Mouse (Mus musculus): ENCODE results near the gene 1700109H08Rik. TPM values are rescaled to one million over a fixed set of nuclear protein-coding genes. Genes with fewer than 3 reads are reported as not detected.
"Not testable (repeated sequence)": the region's sequence is repeated elsewhere in the genome, so short reads cannot be mapped to it uniquely, and the experiment has no call there.

Gene 1700109H08Rik
- polyA plus RNA-seq (2017; shearing (Covaris generic)) = 10 to 100 TPM; 10.3 to 11.7 TPM

DNA sequence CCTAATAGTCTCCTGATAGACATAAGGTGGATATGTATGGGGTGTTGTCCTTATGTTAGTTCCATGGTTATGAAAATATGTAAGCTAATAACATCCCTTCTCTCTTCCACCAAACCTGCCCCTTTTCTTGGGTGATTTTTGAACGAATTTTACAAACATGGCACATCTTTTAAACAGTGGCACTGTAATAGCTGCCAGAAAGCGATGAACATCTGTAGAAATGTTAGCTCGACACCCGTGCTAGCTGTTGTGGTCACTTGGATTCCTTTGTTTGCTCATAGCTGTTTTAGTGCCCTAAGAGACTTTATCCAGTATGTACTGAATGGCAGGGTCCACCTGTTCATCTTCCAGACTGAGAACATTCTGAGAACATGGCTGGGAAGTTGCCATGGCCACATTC, at the start of gene 1700109H08Rik:
Gene 1700109H08Rik, plus strand, starts transcription at position 301 of the 400 bp plus-strand sequence.
- ATAC-seq = no peak

DNA sequence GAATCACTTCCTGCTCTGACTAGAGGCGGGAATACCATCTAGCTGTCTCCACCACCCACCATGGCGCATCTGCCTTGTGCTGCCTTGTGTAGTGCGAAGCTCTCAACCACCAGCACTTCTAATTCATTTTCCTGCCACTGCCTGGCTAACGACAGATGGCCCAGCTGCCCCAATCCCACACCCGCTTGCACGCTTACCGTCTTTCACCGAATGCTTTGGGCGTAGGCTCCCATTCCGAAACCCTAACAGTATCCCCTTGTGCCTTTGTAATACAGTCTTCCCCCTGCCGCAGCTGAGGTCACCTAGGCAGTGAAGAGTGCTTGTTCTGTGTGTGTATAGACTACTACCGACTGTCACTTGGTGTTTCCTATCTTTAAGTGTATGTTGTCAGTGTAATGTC, 49.6 kb upstream of the 1700109H08Rik start:
- no peak for ATAC-seq

DNA sequence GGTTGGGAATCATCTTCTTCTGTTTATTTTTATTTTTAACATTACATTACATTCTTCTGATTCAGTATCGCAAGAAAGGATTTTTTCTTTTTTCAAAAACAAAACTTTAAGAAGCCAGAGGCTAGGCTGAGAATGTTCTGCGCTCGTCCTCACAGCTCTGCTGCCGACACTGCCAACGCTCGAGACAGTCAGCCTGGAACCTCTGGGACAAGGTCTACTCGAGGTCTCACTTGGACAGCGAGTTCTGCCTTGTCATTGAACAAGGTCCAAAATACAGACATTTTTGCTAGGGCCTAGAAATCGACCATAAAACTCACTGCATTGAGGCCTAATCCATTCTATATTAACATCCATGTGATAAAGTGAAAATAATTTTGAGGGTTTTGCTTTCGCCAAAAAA, 48.5 kb upstream of the 1700109H08Rik start:
- no peak for ATAC-seq

DNA sequence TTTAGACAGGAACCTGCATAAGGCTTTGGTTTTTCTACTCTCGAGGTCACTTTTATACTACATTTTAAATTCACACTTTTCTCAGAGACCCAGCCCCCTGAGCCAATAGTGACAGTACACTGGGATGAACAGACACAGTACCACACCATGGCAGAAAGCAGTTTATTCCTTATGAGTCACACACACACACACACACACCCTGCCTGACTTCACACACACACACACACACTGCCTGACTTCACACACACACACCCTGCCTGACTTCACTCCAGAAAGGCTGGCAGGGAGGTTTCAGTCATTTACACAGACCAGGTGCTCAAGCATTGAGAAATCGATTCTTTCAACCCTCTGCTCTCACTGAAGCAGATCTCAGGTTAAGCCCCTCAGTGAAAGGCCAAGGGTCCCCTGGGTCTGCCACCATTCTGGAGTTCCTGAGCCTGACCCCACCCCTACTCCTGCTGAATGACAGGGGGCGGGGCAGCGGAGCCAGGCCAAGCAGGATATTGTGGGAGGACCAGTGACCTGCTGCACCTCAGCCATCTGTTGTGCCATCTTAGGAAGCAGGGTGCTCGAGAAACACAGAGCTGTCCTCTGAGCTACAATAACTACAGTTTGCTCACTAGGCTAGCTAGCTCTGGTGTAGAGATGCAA, 44.2 kb upstream of the 1700109H08Rik start:
- ATAC-seq = no peak

DNA sequence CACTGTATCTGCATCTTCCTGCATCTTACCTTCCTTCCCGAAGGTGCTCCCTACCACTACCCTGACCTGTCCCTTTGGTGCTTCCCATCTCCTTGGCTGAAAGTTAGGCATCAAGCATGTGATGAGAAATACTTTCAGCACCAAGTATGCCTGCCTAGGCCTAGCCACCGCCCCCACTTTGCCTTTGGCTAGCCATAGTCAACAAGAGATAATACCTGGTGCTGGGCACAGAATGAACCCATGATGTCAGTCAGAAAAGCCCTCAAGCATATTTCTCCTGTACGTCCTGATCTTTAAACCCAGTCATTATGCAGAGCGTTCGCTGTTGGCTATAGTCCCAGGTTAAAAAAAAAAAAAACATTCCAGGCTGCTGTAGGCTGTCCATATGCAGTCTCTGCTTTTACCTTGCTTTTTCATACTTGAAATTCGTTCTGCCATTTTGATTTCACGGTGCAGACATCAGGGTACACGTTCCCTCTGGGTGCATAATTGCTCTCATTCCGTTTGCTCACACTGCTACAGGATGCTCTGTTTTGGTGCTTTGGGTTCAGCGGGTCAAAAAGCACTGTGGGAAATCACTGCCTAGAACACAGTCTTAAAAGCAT, 41.7 kb upstream of the 1700109H08Rik start:
- ATAC-seq = no peak

DNA sequence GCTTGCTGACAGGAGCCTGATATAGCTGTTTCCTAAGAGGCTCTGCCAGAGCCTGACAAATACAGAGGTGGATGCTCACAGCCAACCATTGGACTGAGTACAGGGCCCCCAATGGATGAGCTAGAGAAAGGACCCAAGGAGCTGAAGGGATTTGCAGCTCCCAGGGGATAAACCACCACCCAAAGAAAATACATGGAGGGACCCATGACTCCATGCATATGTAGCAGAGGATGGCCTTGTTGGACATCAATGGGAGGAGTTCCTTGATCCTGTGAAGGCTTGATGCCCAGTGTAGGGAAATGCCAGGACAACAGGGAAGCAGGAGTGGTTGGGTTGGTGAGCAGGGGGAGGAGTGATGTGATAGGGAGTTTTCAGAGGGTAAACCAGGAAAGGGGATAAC, 39.3 kb upstream of the 1700109H08Rik start:
- not testable (repeated sequence) for ATAC-seq

DNA sequence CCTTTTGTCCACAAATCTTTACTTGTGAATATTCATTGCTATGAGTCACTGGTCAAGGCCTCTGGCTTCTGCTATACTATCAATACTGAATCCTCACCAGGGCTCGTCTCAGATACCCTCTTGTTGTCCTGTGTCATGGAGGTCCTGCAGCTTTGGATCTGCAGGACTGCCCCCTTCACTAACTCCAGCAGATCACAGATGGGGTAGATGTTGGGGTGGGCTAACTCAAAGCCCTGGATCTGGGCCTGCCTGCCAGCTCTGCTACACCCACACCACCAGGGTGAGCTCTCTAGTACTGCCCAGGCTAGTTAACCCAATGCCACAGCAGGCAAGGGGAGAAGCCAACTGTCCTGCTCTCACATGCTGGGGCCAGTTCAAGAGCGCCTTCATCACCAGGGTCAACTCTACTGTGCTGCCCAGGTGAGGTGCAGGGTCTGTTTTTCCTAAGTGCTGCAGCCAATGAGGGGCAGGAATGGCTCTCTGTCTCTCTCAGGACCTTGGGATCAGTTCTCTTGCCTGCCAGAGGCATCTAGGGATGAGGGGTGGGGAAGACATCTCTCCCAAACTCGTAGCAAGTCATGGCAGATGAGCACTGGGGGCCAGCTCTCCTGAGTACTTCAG, 34.7 kb upstream of the 1700109H08Rik start:
- no peak for ATAC-seq

DNA sequence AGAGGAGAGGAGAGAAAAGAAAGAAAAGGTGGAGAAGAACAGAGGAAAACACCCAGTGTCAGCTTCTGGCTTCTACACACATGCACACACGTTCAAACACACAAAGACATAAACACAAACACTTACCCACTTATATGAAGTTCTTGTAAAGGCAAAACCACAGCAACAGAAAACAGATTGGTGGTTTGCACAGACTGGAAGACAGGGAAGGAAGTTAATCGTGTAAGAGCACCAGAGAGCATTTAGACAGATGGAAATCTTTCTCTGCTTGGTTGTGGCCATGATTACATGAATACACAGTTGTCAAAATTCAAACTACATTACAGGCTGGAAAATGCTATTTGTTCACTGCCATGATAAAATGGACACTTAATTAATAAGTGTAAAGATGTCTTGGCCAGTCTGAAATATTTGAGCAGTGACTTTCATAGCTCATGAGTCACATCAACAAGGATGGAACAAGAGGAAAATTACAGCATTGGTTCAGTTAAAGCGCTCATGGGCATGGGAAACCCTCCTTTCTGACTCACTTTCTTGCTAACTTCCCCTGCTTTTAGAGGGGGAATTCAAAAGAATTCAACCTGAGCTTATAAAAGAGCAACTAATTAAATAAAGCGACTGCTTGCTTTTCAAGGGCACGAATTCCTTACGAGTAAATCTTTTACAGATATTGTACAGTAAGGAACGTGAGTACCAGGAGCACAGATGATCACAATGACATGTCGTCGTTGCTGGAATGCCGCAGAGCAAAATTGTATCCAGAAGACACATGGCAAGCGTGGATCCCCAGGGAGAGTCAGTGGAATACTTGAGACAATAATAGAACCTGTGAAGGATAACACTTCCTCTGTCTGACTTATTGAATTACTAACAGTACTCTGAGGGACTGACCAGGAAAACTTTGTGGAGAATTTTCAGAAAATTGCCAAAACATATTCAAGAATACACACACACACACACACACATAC, 32.6 kb upstream of the 1700109H08Rik start:
- no peak for ATAC-seq

DNA sequence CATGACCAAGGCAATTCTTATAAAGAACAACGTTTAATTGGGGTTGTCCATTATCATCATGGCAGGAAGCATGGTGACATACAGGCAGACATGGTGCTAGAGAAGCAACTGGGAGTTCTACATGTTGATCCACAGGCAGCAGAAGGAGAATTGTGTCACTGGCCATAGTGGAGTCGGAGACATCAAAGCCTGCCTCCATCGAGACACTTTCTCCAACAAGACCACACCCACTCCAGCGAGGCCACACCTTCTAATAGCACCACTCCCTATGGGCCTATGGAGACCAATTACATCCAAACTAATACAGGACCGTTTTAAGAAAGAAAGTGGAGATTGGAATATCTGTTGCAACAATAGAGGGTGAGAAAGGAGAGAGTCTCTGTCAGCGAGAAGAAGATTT, 29.5 kb upstream of the 1700109H08Rik start:
- no peak for ATAC-seq

DNA sequence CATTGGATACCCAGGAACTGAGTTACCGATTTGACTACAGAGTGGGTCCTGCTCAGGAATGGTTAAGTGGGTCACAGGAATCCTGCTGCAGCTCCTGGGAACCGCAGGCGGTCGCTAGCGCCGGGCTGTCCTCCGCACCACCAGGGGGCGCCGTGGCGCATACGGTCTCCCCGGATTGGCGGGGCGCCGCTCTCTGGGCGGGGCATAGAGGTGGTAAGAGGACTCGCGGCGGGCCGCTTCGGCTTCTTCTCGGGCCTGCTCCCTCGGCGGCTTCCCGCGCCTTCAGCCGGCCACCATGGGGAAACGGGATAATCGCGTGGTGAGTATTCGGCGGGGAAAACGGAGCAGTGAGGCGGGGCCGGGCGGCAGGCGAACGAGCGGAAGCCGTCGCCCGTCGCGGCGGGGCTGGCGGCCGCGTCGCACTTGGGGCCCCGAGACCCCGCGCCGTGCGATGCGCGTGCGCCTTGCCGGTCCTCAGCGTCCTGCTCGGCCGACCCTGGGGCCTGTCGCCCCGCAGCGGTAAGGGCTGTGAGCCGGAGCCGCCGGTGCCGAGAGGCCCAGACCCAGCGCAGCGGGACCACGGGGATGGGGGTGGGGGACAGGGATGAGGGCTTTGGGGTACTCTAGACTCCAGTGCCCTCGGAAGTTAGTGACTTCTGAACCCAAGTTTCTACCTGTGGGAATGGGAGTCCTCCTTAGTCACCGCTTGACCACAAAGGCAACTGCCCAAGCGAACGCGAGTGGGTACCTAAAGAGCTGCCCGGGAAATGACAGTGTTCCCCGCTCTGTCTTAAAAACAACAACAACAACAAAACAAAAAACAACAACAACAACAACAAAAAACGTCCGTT, 27.5 kb upstream of the 1700109H08Rik start, which contains the start of gene Fam133b:
Gene Fam133b, plus strand, starts transcription at position 205 of the 851 bp plus-strand sequence.
- peak; percentile 93 for ATAC-seq

DNA sequence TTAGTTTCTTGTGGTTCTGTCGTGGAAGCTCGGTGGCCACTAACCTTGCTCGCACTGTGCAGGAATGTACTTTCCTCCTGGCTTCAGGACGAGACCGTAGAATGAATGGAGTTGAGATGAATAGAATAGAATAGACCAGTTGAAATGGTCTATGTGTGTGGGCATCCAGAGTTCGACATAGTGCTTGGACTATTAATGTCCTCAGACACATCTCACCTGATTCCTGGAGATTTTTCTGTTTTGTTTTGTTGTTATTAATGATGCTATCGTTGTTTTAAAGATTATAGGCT, 26.9 kb upstream of the 1700109H08Rik start:
- ATAC-seq = peak; percentile 3

DNA sequence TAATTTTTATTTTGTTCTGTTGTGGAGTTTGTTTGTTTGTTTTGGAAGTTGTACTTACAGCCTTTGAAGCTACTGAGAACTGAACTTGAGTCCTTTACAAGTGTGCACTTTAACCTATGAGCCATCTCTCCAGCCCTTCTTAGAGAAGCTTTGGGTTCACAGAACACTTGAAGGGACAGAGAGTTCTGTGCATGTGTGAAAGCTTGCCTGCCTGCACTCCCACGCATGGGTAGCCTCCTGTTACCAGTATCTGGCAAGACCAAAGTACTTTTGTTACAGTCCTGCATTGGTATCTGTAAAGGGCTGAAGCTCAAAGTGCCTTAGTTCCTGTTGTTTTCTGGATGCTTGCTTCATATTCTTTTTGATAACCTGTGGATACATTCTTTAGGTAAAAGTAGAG, 25.1 kb upstream of the 1700109H08Rik start:
- ATAC-seq = no peak

DNA sequence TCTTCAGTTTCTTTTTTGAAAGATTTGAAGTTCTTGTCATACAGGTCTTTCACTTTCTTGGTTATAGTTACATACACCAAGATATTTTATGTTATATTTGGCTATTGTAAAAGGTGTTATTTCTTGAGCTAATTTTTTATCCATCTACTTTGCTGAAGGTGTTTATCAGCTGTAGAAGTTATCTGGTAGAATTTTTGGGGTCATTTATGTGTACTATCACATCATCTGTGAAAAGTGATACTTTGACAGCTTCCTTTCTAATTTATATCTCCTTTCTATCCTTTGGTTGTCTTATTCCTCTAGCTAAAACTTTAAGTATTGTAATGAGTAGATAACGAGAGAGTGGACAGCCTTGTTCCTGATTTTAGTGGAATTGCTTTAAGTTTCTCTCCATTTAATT, 19.9 kb upstream of the 1700109H08Rik start:
- no peak for ATAC-seq

DNA sequence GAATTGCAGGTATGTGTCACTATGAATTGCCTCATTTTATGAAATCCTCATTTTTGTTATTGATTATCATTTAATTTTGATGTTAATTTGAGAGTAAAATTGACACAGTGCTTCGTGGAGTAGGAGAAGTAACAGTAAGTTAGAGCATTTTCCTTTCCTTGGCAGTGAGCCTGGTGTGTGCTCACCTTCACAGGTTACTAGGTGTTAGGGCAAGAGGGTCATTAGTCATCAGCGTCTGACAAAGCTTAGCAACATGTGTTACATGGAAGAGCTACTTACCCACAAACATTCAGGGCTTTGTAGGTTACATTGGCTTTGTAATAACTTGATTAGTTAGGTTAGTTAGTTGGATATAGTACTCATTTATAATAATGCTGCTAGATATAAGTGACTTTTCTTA, 17.2 kb upstream of the 1700109H08Rik start:
- no peak for ATAC-seq

DNA sequence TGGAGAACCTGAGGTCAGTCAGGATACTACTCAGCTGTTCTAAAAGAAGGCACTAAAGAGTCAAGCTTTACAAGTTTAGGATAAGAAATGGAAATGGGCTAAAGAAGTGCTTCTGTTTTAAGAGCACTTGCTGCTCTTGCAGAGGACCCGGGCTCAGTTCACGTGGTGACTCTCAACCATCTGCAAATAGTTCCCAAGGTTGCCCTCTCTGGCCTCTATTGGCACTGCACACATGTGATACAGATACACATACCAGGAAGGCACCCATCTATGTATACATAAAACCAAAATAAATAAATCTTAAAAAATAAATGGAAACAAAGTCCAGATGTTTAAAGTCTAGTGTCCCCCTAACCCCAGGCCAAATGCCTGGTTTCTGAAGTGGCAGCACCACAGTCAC, 3.5 kb downstream of the 1700109H08Rik start:
- no peak for ATAC-seq

DNA sequence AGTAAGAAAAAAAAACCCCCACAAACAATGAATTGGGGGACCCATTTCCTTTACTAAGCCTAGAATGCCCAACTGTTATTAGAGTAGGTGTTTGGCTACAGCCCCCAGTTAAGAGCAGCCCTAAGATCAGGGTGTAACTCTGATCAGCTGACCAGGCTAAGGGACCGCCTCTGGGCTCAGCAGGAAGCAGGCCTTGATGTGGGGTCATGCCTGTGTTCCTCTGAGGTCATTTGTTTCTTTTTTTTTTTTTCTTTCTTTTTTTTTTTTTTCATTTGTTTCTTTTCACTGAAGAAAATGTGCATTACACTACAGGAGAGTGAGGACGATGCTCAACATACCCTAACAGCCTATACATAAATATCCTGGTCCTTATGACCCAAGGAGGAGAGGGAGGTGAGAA, 6.6 kb downstream of the 1700109H08Rik start:
- ATAC-seq = no peak

DNA sequence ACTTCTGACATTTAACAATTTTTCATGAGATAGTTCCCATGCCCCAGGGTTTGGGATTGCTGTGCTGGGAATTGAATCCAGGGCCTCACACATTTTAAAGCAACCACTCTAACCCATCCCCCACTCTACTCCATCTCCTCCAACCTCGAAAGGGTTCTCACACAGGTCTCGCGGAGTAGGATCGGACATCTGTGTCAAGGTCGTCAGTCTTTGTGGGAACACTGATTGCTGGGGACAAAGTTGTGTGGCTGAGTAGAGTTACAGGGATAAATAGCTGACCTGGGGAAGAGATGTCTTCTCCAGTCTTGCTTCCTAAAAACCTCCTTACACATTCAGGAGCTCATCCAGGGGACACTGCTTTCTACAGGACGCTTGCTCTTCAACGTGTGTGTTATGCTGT, 7.7 kb downstream of the 1700109H08Rik start:
- ATAC-seq = no peak

DNA sequence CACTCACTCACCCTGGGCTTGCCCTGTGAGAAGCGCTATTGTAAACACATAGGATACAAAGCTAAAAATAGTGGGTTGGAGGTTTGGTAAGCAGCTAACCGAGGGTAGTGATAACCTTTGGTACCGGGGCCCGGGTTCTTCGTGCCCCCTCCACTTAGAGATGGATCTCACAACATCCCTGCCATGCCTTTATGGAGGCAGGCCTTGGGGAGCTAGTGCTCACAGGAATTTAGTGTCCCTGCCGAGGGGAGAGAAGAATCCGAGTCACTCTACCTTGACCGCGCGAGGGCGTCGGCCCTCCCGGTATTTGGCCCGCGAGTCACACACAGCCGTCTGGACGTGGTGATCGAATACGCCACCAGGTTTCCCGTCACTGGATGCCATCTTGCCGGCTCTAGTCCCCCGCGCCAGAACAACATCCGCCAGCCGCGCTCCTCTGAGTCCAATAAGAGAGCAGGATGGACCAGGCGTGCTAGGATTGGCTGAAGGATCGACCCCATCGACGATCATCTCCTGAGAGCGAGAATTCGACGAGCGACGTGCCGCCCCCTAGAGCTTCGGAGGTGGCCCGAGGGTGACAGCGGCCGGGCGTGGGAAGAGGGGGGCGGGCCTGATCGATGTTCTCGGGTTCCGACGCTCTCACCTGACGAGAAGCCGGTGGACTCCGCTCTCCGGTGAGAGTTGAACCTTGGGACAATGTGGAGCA, 24.5 kb downstream of the 1700109H08Rik start, which contains the start of gene Pex1:
Gene Pex1, plus strand, starts transcription at position 374 of the 706 bp plus-strand sequence.
- ATAC-seq = peak; percentile 95

DNA sequence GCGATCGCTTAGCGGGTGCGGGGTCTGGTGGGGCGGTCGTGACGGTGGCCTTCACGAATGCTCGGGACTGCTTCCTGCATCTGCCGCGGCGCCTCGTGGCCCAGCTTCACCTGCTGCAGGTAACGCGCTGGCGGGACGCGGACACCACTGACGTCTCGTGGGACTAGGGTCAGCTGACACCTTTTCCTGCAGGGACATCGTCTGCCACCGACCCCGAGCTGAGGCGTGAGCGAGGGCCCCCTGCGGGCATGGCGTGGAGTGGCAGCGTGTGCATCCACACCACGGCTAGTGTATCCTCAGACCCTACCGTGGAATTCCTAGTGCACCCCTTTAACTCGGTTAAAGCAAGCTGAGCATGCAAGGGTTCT, 25.0 kb downstream of the 1700109H08Rik start, which contains the start of gene Rbm48:
Gene Rbm48, minus strand, starts transcription at position 187 of the 368 bp plus-strand sequence.
- peak; percentile 50 for ATAC-seq

DNA sequence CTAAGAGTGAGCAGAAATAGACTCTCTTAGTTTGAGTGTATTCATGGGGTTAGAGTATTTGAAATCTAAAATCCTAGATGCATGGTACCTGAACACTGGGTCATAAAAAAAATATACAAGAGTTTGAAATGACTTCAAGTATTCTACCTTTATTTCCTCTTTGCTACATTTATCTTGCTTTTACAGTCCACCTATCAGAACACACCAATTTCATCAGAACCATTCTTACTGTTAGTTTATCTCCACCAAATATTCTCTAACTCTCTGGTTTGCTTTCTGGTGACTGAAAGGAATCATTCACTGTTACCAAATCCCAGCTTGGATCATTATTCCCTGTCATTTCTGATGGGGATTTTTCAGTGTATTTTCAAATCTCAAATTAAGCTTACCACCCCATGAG, 25.8 kb downstream of the 1700109H08Rik start:
- ATAC-seq = no peak

DNA sequence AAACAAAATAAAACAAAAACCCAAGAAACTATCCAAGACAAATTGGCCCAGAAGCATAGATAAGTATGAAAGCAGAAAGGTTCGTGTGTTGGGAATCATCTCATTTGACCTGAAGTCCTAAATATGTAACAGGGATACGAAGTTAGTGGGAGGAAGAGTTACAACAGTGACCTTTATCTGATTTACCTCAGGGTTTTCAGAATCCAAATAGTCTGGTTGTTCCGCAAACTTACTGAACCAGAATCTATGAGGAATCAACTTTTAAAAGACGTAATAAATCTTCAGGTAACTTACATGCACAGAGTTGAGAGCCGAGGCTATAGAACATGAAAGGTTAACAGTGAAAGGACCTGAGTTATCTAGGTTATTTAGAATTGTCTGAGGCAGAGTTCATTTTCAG, 27.4 kb downstream of the 1700109H08Rik start:
- ATAC-seq = no peak

Measured in CD4-positive, CD25-positive, alpha-beta regulatory T cell, adult 4 months (primary cell).